Mouse (Mus musculus): ENCODE data around the gene Defb23. TPM values are rescaled to one million over a fixed set of nuclear protein-coding genes. Genes with fewer than 3 reads are reported as not detected.

The Defb23 gene
- total and polyA plus RNA-seq, 2 experiments, result not detected

GRCm38 (mm10) chr2:152446642-152447041 is 17.8 kb downstream of the Defb23 start:
- H3K4me3 ChIP-seq (ENCODE audit: insufficient read depth, low read depth, low read length), result no peak overlapping the region
- WGBS, result 46% methylated on average over 2 of the region's 2 CpGs

GRCm38 (mm10) chr2:152443281-152443680 is 21.1 kb downstream of the Defb23 start:
- Histone ChIP-seq H3K4me1 (ENCODE audit: control insufficient read depth, insufficient read depth, low read length) (no peaks in the 10 kb centered on the region), H3K4me3 (ENCODE audit: insufficient read depth, low read depth, low read length) (no peak overlapping the region), H3K9ac (ENCODE audit: low read depth, low read length) (no peak overlapping the region), H3K27me3 (ENCODE audit: control insufficient read depth, insufficient read depth, low read length) (no peaks in the 10 kb centered on the region), H3K36me3 (ENCODE audit: control insufficient read depth, insufficient read depth, low read length) (no peaks in the 10 kb centered on the region), H3K27ac (replicated peaks; ENCODE audit: insufficient read depth, low read depth, low read length) (no peak overlapping the region), H3K79me2 (ENCODE audit: control insufficient read depth, insufficient read depth, low read length) (no peaks in the 10 kb centered on the region)
- TF ChIP-seq POLR2A (IDR thresholded peaks at IDR 0.05; ENCODE audit: extremely low read depth, insufficient read depth, low read length) (no peak), CTCF (IDR thresholded peaks at IDR 0.05; ENCODE audit: low read depth, low read length) (no peak)
- DNase-seq (ENCODE audit: extremely low read depth, low read depth, low spot score), result no peak
- WGBS, result 79% methylated on average over 8 of the region's 8 CpGs

More at GRCm38 (mm10) chr2:152446642-152447041, 17.8 kb downstream of the Defb23 start:
- Histone ChIP-seq H3K4me1 (ENCODE audit: control insufficient read depth, insufficient read depth, low read length) (no peaks in the 10 kb centered on the region), H3K9ac (ENCODE audit: low read depth, low read length) (no peak overlapping the region), H3K27ac (replicated peaks; ENCODE audit: insufficient read depth, low read depth, low read length) (no peak overlapping the region), H3K79me2 (ENCODE audit: control insufficient read depth, insufficient read depth, low read length) (no peaks in the 10 kb centered on the region), H3K36me3 (ENCODE audit: control insufficient read depth, insufficient read depth, low read length) (no peaks in the 10 kb centered on the region), H3K27me3 (ENCODE audit: control insufficient read depth, insufficient read depth, low read length) (no peaks in the 10 kb centered on the region)
- DNase-seq (ENCODE audit: extremely low read depth, low read depth, low spot score), result no peak
- TF ChIP-seq POLR2A (IDR thresholded peaks at IDR 0.05; ENCODE audit: extremely low read depth, insufficient read depth, low read length) (no peak), CTCF (IDR thresholded peaks at IDR 0.05; ENCODE audit: low read depth, low read length) (no peak)

- Histone ChIP-seq H3K9ac (ENCODE audit: low read depth, low read length) (no peak overlapping the region), H3K4me3 (ENCODE audit: insufficient read depth, low read depth, low read length) (no peak overlapping the region), H3K4me1 (ENCODE audit: control insufficient read depth, insufficient read depth, low read length) (peaks cover 1% of the 10 kb centered on the region; the same call in 1 of the 2 replicates), H3K79me2 (ENCODE audit: control insufficient read depth, insufficient read depth, low read length) (no peaks in the 10 kb centered on the region), H3K27ac (replicated peaks; ENCODE audit: insufficient read depth, low read depth, low read length) (no peak overlapping the region), H3K36me3 (ENCODE audit: control insufficient read depth, insufficient read depth, low read length) (no peaks in the 10 kb centered on the region), H3K27me3 (ENCODE audit: control insufficient read depth, insufficient read depth, low read length) (no peaks in the 10 kb centered on the region)
- TF ChIP-seq POLR2A (IDR thresholded peaks at IDR 0.05; ENCODE audit: extremely low read depth, insufficient read depth, low read length), result no peak
- no peak for TF ChIP-seq CTCF (IDR thresholded peaks at IDR 0.05; ENCODE audit: low read depth, low read length)
- WGBS, result 93% methylated on average over 4 of the region's 4 CpGs
- no peak for DNase-seq (ENCODE audit: extremely low read depth, low read depth, low spot score)
Measured at GRCm38 (mm10) chr2:152442322-152442721, 22.1 kb downstream of the Defb23 start.

GRCm38 (mm10) chr2:152439833-152440232 is 24.6 kb downstream of the Defb23 start:
- WGBS, result 95% methylated on average over 2 of the region's 2 CpGs
- H3K79me2 ChIP-seq (ENCODE audit: control insufficient read depth, insufficient read depth, low read length), result no peaks in the 10 kb centered on the region
- no peak overlapping the region for H3K4me3 ChIP-seq (ENCODE audit: insufficient read depth, low read depth, low read length)
- peaks cover 2% of the 10 kb centered on the region; the same call in 1 of the 2 replicates for H3K4me1 ChIP-seq (ENCODE audit: control insufficient read depth, insufficient read depth, low read length)
- TF ChIP-seq POLR2A (IDR thresholded peaks at IDR 0.05; ENCODE audit: extremely low read depth, insufficient read depth, low read length), result no peak
- H3K36me3 ChIP-seq (ENCODE audit: control insufficient read depth, insufficient read depth, low read length), result no peaks in the 10 kb centered on the region
- no peak for DNase-seq (ENCODE audit: extremely low read depth, low read depth, low spot score)
- no peaks in the 10 kb centered on the region for H3K27me3 ChIP-seq (ENCODE audit: control insufficient read depth, insufficient read depth, low read length)
- no peak overlapping the region for H3K9ac ChIP-seq (ENCODE audit: low read depth, low read length)
- no peak overlapping the region for H3K27ac ChIP-seq (replicated peaks; ENCODE audit: insufficient read depth, low read depth, low read length)

- no peaks in the 10 kb centered on the region for H3K27me3 ChIP-seq (ENCODE audit: control insufficient read depth, insufficient read depth, low read length)
- no peaks in the 10 kb centered on the region for H3K36me3 ChIP-seq (ENCODE audit: control insufficient read depth, insufficient read depth, low read length)
- no peaks in the 10 kb centered on the region for H3K79me2 ChIP-seq (ENCODE audit: control insufficient read depth, insufficient read depth, low read length)
- H3K4me3 ChIP-seq (ENCODE audit: insufficient read depth, low read depth, low read length), result no peak overlapping the region
- TF ChIP-seq CTCF (IDR thresholded peaks at IDR 0.05; ENCODE audit: low read depth, low read length), result no peak
- TF ChIP-seq POLR2A (IDR thresholded peaks at IDR 0.05; ENCODE audit: extremely low read depth, insufficient read depth, low read length), result no peak
- peaks cover 2% of the 10 kb centered on the region; the same call in 1 of the 2 replicates for H3K4me1 ChIP-seq (ENCODE audit: control insufficient read depth, insufficient read depth, low read length)
- no peak overlapping the region for H3K27ac ChIP-seq (replicated peaks; ENCODE audit: insufficient read depth, low read depth, low read length)
- H3K9ac ChIP-seq (ENCODE audit: low read depth, low read length), result no peak overlapping the region
- DNase-seq (ENCODE audit: extremely low read depth, low read depth, low spot score), result no peak
- 91% methylated on average over 1 of the region's 1 CpGs for WGBS
Measured at GRCm38 (mm10) chr2:152438963-152439362, 25.5 kb downstream of the Defb23 start.

GRCm38 (mm10) chr2:152436983-152437860 is 27.2 kb downstream of the Defb23 start:
- H3K27me3 ChIP-seq (ENCODE audit: control insufficient read depth, insufficient read depth, low read length), result no peaks in the 10 kb centered on the region
- H3K4me1 ChIP-seq (ENCODE audit: control insufficient read depth, insufficient read depth, low read length), result peaks cover 2% of the 10 kb centered on the region; the same call in 1 of the 2 replicates
- no peaks in the 10 kb centered on the region for H3K79me2 ChIP-seq (ENCODE audit: control insufficient read depth, insufficient read depth, low read length)
- TF ChIP-seq POLR2A (IDR thresholded peaks at IDR 0.05; ENCODE audit: extremely low read depth, insufficient read depth, low read length) (no peak), CTCF (IDR thresholded peaks at IDR 0.05; ENCODE audit: low read depth, low read length) (peak; percentile 89)
- peak overlapping the region; percentile 38; the same call in 1 of the 2 replicates for H3K4me3 ChIP-seq (ENCODE audit: insufficient read depth, low read depth, low read length)
- no peaks in the 10 kb centered on the region for H3K36me3 ChIP-seq (ENCODE audit: control insufficient read depth, insufficient read depth, low read length)
- H3K9ac ChIP-seq (ENCODE audit: low read depth, low read length), result peak overlapping the region; percentile 24; the same call in 1 of the 2 replicates
- DNase-seq (ENCODE audit: extremely low read depth, low read depth, low spot score), result peak; percentile 16
- no peak overlapping the region for H3K27ac ChIP-seq (replicated peaks; ENCODE audit: insufficient read depth, low read depth, low read length)
- 6% methylated on average over 23 of the region's 23 CpGs for WGBS
